Mouse (Mus musculus) erythroblast, embryonic 14.5 days (primary cell): ENCODE results near the gene Cdkal1.

Experiments
- GATA1 ChIP-seq: IDR thresholded peaks from 2 replicates; pipeline ENCODE4 v1.6.1; 2012; ENCODE audit warnings: low read length, inconsistent platforms, mixed read lengths
- TAL1 ChIP-seq: IDR thresholded peaks from 3 replicates; pipeline ENCODE4 v1.6.1; 2012; ENCODE audit warnings: low read length, inconsistent platforms, mixed read lengths

DNA sequence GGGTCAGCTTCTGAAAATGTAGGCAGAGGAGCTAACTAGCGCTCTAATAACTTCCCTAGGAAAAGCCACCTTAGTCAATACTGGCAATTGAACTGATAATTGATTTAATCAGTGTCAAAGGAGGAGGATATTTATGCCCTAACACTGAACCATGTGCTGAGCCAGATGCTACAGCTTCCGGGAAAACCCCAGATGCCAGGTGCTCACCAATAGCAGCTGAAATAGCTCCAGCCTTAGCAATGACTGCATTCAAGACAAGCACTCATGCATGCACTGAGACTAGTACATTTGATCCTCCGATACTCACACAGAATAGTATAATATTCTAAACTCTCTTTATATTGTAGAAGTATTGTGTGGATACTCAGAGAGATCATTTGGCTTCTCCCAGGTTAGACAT is 368.8 kb downstream of the Cdkal1 start:
- TF ChIP-seq TAL1 (no peak), GATA1 (no peak)
